Mouse (Mus musculus): Measurements from ENCODE around the gene Acsl3. TPM values are rescaled to one million over a fixed set of nuclear protein-coding genes. Genes with fewer than 3 reads are reported as not detected.

The Acsl3 gene
- total RNA-seq, 2 experiments from 2014 or later, result 9.2 to 9.9 TPM

DNA sequence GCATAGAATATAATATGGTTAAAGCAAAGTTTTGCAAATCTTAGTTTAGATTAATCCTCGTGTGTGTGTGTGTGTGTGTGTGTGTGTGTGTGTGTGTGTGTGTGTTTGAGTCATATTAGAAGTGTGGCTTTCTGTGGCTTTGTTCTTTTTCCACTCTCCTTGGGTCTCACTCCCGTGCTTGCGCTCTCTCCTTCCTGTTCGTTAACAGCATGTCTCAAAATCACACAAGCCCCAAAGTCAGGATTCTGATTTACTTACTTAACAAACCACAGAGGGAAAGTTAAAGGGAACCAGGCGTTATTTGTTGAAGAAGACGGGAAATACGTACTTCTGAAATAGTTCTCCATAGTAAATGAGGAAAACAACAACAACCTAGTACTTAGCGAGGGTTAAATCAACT lies 26.5 kb downstream of the Acsl3 start:
- no peak for DNase-seq (ENCODE audit: low spot score)

DNA sequence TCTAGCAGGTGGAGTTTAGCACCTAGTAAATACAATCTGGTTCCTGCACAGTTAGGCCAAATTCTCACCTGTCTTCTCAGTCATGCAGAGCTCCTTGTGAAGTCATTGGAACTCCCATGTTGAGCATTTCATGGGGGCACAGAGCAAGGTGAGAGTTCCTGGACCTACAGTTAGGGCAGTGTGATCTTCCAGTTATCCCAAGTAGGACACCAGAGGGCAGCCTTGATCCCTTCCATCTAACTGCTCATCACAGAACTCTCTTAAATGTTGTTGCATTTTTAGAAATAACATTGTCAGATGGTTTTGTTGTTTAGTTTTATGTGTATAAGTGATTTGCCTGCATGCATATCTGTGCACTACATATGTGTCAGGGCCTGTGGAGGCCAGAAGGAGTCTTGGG lies 29.2 kb downstream of the Acsl3 start:
- peak; percentile 26 for DNase-seq (ENCODE audit: low spot score)

DNA sequence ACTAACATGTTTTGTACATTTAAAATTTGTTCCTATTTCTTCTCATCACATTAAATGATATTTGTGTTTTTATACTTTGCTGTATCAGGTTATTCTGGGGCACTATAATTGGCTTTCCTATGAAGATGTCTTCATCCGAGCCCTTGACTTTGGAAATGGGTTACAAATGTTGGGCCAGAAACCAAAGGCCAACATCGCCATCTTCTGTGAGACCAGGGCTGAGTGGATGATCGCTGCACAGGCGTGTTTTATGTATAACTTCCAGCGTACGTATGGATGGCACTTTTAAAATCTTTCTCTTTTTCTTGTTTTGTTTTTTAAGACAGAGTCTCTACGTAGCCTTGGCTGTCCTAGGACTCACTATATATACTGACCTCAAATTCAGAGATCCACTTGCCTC lies 30.5 kb downstream of the Acsl3 start:
- DNase-seq (ENCODE audit: low spot score), result no peak

DNA sequence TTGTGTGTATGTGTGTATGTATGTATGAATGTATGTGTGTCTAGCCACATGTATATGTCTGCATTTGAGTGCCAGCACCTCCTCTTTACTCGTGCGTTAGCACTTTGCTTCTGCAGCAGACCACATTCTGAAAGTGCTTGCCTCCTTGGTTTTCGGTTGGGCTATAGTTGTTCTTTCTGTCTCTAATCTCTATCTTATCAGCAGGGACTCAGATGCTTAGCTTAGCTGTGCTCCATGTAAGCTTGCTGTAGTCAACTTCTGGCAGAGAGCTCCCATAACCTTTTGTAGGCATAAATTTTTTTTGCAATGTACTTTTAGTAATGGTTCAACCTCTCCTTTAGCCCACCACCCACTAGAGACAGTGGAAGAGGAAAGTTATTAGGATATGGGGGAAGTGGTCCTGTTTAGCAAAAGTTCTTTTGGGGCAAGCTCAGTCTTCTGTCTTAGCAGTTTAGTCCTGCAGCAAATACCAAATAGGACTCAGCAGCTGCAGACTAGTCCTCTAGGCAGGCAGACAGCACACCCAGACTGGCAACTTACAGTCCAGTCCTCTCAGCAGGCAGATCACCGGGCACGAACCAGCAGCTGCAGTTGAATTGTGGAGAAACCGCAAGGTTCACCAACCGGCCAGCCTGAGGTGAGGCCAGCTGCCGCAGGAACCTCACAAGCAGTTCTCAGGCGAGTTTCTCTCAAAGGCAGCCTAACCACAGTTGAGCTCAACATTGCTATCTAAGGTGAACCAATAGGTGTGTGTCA lies 37.1 kb downstream of the Acsl3 start:
- DNase-seq (ENCODE audit: low spot score), result no peak

DNA sequence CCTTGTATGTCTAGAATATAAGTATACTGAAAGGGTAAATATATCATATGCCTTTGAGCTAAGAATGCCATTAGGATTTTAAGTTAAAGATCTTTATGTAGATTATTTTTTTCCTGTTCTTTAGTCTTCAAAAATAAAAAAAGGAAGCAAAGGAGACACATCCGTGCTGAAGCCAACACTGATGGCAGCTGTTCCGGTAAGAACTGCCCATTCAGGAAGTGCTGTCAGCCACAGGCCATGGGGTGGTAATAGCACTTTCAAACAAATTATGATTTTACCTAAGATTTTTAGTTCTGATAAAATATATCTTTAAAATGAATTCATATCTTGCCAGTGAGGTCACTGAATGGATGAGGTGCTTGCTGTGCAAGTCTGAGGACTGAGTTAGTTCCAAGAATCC lies 38.7 kb downstream of the Acsl3 start:
- DNase-seq (ENCODE audit: low spot score), result no peak

DNA sequence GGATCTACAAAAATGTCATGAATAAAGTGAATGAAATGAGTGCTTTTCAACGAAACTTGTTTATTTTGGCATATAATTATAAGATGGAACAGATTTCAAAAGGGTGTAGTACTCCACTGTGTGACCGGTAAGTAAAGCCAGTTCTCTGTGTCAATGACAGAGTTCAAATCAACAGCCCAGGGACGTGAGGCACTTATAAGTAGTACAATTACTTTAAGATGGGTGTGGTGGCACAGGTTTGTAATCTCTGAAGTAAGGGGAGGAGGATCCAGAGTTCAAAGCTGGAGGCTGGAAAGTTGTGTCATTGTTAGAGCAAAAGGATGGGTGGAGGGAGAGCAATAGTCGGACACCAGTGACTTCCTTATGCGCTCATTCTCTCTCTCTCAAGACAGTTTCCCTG lies 39.3 kb downstream of the Acsl3 start:
- no peak for DNase-seq (ENCODE audit: low spot score)

DNA sequence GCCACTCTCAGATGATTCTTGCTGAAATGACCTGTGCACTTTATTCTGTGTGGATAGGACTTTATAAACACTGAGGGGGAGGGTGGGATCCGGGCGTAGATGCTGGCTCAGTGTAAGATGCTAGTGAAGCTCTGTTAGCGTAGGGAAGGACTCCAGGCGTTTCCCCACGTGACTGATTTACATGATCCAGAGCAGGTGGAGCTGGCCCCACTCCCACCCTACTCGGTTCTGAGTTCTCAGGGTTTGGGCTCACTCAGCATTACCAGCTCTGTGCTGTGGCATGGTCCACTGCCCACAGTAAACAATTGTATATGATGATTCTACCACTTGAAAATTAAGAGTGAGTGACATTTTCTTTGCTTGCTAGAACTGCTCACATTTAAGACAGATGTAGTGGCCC lies 40.5 kb downstream of the Acsl3 start:
- DNase-seq (ENCODE audit: low spot score), result no peak

DNA sequence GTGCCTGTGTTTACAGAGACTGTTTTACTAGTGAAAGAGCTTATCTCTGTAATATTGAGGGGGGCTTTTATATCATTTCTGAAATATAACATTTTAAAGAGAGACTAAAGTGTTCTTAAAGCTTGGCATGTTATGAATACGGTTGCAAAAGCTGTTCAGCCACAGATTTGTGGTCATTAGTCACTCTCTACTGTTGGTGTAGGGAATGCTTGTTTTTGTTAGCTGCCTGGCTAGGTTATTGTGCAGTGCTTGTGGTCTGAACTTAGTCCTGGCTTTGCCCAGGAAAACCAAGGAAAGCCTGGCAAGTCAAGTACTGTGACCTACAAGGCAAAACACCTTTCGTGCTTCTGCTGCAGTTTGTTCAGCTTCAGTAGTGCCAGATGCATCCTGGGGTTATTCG lies 44.1 kb downstream of the Acsl3 start:
- no peak for DNase-seq (ENCODE audit: low spot score)

DNA sequence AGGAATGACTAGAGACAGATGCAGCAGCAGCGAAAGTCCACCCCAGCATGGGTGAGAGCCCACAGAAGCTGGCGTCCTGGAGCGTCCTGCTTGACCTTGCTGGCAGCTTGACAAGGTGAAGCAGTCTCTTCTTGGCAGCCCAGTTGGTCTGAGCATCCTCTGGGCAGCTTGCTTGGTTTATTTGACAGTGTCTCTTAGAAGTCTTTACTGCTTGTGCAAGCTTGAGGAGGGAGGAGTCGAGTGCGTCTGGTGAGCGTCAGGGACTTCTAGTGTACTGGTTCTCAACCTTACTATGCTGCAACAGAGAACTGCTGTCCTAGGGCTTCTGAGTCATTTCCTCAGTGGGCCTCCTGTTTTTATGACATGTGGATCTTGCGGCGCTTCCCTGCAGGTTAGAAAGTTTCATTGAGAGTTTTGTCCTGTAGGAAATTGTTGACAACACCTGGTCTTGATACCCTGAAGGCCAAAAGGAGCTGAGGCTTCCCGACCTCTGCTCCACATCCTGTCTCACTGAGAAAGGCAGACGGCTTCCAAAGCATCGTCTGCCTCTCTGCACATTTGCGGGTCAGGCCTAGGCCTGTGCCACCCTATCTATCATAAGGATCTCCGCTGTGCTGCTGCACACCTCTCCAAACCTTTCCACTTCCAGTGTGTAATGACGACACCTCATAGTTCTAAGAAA lies 44.8 kb downstream of the Acsl3 start:
- DNase-seq (ENCODE audit: low spot score), result no peak

DNA sequence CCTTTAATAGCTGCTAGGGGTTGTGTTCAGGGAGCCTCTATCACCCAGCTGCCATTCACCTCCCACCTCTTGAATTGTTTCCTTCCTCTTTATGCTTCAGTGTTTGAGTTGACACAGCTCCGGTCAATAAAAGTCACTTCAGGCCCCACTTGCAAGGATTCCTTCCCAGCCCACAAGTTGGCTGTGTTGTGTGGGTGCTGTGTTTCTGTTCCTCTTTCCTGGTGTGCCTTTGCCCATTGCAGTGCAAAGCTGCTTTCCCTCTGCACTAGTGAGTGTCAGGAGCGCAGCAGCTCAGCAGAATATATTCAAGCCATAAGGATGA lies 45.3 kb downstream of the Acsl3 start:
- DNase-seq (ENCODE audit: low spot score), result no peak

DNA sequence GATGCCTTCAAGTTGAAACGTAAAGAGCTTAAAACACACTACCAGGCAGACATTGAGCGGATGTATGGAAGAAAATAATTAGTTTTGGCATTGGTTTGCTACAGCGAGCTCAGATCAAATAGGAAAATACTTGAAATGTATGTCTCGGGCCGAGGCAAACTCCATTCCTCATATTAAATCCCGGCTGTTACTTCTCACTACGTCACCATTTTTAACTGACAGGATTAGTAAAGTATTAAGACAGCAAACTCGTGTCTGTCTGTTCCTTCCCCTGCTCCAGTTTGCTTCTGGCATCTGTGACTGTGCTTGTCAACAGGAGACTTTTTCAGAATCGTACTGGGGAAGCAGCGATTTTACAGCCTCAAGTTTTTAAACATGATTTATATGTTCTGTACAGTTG lies 48.7 kb downstream of the Acsl3 start:
- no peak for DNase-seq (ENCODE audit: low spot score)

DNA sequence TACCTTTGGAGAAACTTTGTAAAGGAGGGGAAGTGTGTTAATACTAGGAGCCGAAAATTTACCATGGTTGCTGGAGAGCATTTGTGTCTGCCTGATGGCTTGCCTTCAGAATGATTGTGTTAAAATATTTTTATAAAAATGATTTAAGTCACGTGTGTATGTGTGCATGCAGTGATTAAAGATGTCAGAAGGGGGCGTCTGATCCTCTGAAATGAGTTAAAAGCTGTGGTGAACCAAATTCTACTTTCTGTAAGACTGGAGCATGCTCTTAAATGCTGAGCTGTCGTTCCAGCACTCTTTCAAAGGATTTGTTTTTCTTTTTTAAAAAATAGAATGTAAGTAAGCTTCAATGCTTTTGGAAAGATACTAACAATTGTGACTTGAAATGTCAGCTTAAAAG lies 49.7 kb downstream of the Acsl3 start:
- DNase-seq (ENCODE audit: low spot score), result no peak

DNA sequence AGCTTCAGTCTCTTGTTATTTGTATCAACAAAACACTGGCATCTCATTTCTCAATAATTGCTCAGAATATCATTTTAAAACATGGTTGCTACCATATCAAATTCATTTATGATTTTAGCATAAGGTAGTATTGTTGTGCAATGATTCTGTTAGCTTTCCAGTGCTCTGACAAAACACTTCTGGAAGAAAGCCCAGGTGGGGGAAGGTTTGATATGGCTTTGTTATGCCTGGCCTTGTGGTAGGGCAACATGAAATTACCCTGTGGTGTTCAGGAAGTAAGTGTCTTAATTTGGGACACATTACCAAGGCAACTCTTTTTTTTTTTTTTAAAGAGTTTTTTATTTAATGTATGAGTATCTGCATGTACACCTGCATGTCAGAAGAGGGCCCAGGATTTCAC lies 52.4 kb downstream of the Acsl3 start:
- no peak for DNase-seq (ENCODE audit: low spot score)

DNA sequence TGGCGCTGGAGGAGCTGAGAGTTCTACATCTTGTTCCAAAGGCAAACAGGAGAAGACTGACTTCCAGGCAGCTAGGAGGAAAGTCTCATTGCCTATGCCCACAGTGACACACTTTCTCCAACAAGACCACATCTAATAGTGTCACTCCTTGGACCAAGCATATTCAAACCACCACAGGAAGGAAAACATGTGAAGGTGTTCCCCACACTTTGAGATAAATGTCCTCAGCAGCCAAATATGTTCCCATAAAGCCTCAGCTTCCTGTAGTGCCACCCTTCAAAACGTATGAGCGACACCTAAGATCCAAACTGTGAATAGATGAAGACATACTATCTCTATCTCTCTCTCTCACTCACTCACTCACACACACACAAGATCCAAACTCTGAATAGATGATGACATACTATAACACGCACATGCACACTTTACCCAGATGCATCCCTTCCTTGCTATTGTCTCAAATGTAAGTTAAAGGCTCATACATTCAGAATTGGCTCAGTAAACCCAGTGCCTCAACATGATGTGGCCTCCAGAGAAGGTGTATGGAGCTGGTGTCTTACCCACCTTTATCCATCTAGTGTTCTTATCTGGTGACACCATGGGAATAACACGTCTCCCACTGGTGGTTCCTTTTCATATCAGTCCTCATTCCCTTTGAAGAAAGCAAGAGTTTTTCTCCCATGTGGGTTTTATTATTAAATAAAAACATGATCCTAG lies 53.1 kb downstream of the Acsl3 start:
- DNase-seq (ENCODE audit: low spot score), result no peak

DNA sequence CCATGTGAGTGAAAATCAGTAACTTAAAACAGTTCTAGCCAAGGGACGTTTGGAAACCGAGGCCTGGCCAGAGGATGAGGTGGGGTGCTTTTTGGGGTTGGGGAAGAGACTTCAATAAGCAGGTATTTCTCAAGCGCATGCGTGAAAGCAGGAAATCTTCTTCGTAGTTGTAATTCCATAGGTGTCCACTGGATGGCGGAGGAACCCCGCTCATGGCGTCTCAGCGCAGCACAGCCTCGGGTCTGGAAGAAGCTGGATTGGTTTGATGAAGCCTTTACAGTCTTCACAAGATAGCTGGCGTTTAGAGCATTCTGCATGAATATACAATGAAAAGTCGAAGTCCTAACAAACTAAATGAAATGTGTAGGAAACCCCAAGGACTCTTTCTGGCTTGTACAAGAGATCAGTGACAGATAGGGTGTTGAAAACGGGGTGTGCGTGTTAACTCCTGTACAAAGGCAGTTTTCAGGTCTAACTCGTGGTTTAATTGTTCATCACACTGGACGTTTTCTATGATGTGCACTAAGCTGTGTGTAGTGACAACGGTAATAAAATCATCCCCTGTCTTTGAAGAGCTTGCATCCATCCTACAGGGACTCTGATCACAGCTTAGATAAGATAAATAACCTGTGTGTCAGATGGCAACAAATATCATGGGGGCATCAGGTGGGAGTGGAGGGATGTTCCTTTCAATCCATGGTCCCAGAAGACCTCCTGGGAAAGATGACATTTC lies 67.0 kb downstream of the Acsl3 start:
- DNase-seq (ENCODE audit: low spot score), result peak; percentile 80

DNA sequence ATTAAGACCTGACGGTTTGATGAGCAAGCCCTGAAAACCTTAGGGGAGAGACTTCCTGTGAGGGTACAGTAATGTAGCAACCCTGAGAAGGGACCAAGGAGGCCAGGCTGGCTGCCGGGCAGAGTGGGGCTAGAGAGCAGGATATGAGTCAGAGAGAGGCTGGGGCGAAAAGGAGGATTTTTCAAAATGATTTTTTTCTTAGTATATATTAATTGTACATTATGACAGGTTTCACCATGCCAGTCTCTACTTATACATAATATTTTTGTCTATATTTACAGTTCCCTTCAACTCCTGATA lies 67.5 kb downstream of the Acsl3 start:
- DNase-seq (ENCODE audit: low spot score), result no peak

DNA sequence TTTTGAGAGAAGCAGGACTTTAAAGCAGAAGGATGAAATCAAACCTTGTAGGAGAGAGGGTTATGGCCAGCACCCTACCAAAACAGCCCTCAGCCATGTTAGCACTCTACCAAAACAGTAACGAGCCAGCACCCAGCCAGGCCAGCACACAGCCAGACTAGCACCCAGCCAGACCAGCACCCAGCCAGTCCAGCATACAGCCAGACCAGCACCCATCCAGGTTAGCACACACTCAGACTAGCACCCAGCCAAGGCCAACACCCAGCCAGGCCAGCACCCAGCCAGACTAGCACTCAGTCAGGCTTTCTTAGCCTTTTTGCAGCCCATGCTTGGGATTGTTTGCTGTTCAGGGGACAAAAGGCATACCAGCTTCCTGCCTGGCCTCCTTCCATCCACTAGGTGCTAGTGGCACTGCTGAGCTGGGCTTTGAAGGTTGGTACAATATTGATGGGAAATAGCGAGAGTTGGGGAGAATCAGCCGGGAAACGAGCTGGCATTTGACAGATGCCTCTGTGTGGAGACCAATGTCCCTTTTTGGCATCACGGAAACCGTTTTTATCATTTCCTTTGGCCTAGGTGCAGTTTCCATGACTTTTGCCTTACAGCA lies 68.1 kb downstream of the Acsl3 start:
- DNase-seq (ENCODE audit: low spot score), result no peak

DNA sequence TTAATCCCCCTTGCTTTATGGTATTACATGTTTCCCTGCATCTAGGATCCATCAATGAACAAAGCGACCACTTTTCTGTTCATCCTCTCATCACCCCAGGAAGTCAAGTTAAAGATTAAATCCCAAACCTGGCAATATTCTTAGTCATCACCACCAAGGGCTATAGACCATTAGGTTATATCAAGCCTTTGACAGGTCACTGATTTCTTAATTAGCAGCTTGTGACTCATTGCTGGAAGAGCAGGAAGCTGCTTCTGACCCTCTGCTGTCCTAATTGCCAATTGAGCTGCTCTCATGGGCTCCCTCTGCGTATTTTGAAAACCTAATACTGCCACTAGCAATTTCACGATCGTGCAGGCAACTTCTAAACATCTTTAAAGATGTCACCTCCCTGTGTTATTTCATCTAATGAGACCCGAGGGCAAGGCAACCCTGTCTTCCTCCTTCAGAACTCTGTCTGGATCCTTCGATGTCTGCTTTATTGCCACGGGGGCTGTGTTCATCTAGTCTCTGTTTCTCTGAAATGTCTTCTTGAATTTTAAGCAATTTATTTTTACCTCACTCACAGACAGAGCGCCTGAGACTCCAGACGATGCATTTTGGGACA lies 72.6 kb downstream of the Acsl3 start:
- no peak for DNase-seq (ENCODE audit: low spot score)

DNA sequence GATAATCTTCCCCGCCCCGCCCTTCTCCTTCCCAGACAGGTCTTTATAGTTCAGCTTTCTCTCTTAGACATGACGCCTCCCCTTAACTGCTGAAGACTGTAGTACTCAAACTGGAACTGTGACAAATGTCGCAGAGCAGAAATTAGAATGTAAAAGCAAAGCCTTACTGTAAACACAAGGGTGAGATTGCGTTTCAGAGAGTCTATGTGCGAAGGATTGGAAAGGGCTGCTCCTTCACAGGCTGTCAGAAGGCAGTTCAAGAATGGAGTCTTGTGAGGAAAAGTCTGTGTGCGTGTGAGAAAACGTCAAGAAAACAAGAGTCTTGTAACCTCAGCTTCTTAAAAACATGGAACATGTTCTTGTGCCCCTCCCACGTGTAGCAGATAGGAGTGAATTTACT lies 74.7 kb downstream of the Acsl3 start:
- no peak for DNase-seq (ENCODE audit: low spot score)

DNA sequence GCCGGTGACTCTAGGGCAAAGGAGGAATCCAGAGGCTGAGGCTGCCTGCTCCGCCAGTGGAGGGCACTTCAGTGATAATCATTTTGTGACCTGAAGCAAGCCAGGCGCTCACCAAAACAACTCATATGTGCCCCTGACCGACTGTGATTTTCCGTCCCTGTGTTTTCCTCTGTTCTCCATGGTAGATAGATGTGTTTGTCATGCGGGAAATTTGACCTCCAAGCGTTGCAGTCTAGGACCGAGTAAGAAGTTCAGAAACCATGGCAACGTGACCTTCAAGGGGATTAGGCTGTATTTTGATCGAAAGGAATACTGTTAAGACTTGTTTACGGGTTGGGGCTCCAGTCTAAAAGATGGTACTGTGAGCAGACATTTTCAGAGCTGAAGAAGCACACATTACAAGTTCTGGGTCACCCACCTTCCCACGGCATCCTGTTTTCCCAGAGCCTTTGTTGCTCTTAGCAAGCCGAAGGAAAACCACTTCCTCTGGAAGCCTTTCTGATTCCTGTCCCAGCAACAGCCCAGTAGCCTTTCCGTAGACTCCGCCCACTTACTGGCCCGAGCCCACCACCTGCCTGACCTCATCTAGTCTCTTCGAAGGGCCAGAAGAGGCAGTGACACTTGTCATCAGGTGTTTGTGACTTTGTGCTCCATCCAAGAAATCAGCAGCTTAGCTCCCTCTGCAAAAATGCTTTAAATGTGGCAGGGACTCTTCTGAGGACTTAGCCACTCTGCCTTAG lies 76.8 kb downstream of the Acsl3 start:
- no peak for DNase-seq (ENCODE audit: low spot score)

DNA sequence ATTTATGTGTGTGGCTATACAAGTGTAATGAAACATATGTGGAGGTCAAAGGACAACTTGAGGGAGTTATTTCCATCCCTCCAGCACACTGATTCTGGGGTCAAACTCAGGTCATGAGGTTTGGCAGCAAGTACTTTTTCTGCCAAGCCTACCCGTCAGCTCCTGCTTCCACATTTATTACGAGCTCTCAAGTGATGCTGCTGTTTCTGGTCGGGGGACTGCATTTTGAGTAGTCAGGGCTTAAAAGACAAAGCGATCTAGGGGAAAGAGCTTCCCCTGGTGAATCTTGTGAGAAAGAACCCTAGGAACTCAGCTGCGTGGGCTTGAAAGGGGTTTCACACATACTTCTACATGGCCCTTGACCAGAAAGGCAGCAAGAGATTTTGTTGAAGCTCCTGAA lies 80.0 kb downstream of the Acsl3 start:
- no peak for DNase-seq (ENCODE audit: low spot score)

Data from gastrocnemius, adult 18-20 months (tissue).